In the genomic region with DNA sequence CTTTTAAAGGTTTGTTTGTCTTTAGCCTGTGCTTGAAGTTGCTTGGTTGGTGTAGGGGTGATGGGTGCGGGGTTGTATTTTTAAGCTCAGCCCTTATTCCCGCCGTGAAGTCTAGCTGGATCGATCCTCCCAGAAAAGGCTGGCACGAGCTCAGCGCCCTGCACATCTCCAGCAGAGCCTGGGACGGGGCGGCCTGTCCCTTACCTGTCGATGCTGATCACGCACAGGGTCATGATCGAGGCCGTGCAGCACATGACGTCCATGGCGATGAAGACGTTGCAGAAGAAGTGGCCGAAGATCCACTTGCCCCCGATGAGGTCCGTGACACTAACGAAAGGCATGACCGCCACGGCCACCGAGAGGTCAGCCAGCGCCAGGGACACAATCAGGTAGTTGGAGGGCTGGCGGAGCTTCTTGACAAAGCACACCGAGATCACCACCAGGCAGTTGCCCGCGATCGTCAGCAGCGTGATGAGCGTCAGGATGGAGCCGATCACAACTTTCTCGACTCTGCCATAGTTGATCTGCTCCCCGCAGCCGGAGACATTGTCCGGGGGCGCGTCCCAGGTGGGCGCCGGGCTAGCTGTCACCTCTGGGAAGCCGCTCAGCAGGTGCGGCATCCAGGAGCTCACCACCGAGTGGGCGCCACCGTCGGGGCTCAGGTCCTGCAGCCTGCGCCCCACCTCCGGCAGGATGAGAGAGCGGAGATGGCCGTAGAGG, we compare ENCODE assay signal across 8 mouse cellular contexts. TPM values are rescaled to one million over a fixed set of nuclear protein-coding genes. Genes with fewer than 3 reads are reported as not detected.
DNase-seq lines count a peak whose midpoint lies in the region; ATAC-seq and TF ChIP-seq lines count a peak whose summit lies in the region.

No protein-coding gene starts in this region.

- ATAC-seq in lung, embryonic 15.5 days (ENCODE audit: borderline replicate concordance, extremely low read depth, low FRiP score, low TSS enrichment): peak; percentile 46
- 0 out of 2 replicates have a peak, but pooled peaks have one; percentile 9 for ATAC-seq in forebrain, embryonic 16.5 days
- ATAC-seq in liver, embryonic 14.5 days (ENCODE audit: insufficient read depth): no peak
- ATAC-seq in stomach, postnatal 0 days (ENCODE audit: low FRiP score, low TSS enrichment): no peak; the same call in 1 of the 2 replicates
- no peak for ATAC-seq in megakaryocyte-erythroid progenitor cell, adult 5-6 weeks (replicated peaks; ENCODE audit: low FRiP score, low TSS enrichment, poor library complexity, severe bottlenecking)

- TF ChIP-seq CTCF in liver, embryonic 14.5 days (IDR thresholded peaks at IDR 0.05; ENCODE audit: low read depth): no peak
- no peak for TF ChIP-seq CTCF in stomach, postnatal 0 days (IDR thresholded peaks at IDR 0.05; ENCODE audit: low read depth)

- peak; percentile 19 for DNase-seq in embryo, embryonic 11 days
- no peak for DNase-seq in embryo, embryonic 9.5 days (ENCODE audit: extremely low spot score)
- DNase-seq in lung, postnatal 25 days (ENCODE audit: low spot score): no peak
- DNase-seq in liver, embryonic 14.5 days (ENCODE audit: low read depth in 3 of 3, low spot score in 3 of 3): no peak
- DNase-seq in stomach, postnatal 0 days (ENCODE audit: low spot score): peak; percentile 12

- no peak overlapping the region for H3K27ac ChIP-seq in lung, embryonic 15.5 days
- H3K27ac ChIP-seq in forebrain, embryonic 16.5 days (ENCODE audit: low read length): no peak overlapping the region
- no peak overlapping the region for H3K27ac ChIP-seq in liver, embryonic 14.5 days
- no peak overlapping the region for H3K27ac ChIP-seq in stomach, postnatal 0 days (replicated peaks)

- H3K9ac ChIP-seq in lung, embryonic 15.5 days: 0 out of 2 replicates have a peak overlapping the region, but pooled peaks have one; percentile 13
- H3K9ac ChIP-seq in forebrain, embryonic 16.5 days (replicated peaks; ENCODE audit: low read depth, low read length): peak overlapping the region; percentile 64
- H3K9ac ChIP-seq in liver, embryonic 14.5 days (replicated peaks): no peak overlapping the region
- H3K9ac ChIP-seq in stomach, postnatal 0 days (ENCODE audit: low read length): no peak overlapping the region

- H3K9me3 ChIP-seq in lung, embryonic 15.5 days: no peaks in the 10 kb centered on the region
- no peaks in the 10 kb centered on the region for H3K9me3 ChIP-seq in forebrain, embryonic 16.5 days (ENCODE audit: control insufficient read depth, low read length)
- no peaks in the 10 kb centered on the region for H3K9me3 ChIP-seq in liver, embryonic 14.5 days (ENCODE audit: control insufficient read depth, low read length)
- no peaks in the 10 kb centered on the region for H3K9me3 ChIP-seq in stomach, postnatal 0 days (ENCODE audit: control insufficient read depth, low read length)

- no peak for TF ChIP-seq EP300 in liver, embryonic 14.5 days (IDR thresholded peaks at IDR 0.05; ENCODE audit: low read depth)
- no peak for TF ChIP-seq EP300 in stomach, postnatal 0 days (optimal IDR thresholded peaks at IDR 0.05)

- WGBS in lung, embryonic 15.5 days: 7% methylated on average over 49 of the region's 49 CpGs
- WGBS in forebrain, embryonic 16.5 days: 10% methylated on average over 48 of the region's 49 CpGs
- WGBS in liver, embryonic 14.5 days (ENCODE audit: insufficient replicate concordance): 9% methylated on average over 47 of the region's 49 CpGs
- WGBS in stomach, postnatal 0 days: 10% methylated on average over 49 of the region's 49 CpGs

- H3K27me3 ChIP-seq in lung, embryonic 15.5 days: peaks cover 56% of the 10 kb centered on the region
- peaks cover 22% of the 10 kb centered on the region; the same call in 1 of the 2 replicates for H3K27me3 ChIP-seq in forebrain, embryonic 16.5 days (replicated peaks; ENCODE audit: control insufficient read depth, insufficient read depth, low read length)
- H3K27me3 ChIP-seq in liver, embryonic 14.5 days (ENCODE audit: control insufficient read depth, insufficient read depth, low read length): peaks cover 36% of the 10 kb centered on the region
- H3K27me3 ChIP-seq in stomach, postnatal 0 days (ENCODE audit: control insufficient read depth, insufficient read depth, low read length): peaks cover 11% of the 10 kb centered on the region

- H3K4me1 ChIP-seq in lung, embryonic 15.5 days: peaks cover 9% of the 10 kb centered on the region
- peaks cover 12% of the 10 kb centered on the region for H3K4me1 ChIP-seq in forebrain, embryonic 16.5 days (replicated peaks; ENCODE audit: control insufficient read depth, insufficient read depth, low read length)
- no peaks in the 10 kb centered on the region for H3K4me1 ChIP-seq in liver, embryonic 14.5 days (replicated peaks; ENCODE audit: control insufficient read depth in 2 of 2, insufficient read depth in 2 of 2, low read length in 1 of 2)
- H3K4me1 ChIP-seq in stomach, postnatal 0 days (replicated peaks; ENCODE audit: control insufficient read depth, insufficient read depth): no peaks in the 10 kb centered on the region; the same call in 1 of the 2 replicates

- peak overlapping the region; percentile 96 for H3K4me2 ChIP-seq in lung, embryonic 15.5 days
- peak overlapping the region; percentile 89 for H3K4me2 ChIP-seq in forebrain, embryonic 16.5 days (ENCODE audit: low read length)
- H3K4me2 ChIP-seq in liver, embryonic 14.5 days (ENCODE audit: low read depth): peak overlapping the region; percentile 54
- H3K4me2 ChIP-seq in stomach, postnatal 0 days (replicated peaks; ENCODE audit: low read depth): peak overlapping the region; percentile 77

- H3K4me3 ChIP-seq in lung, embryonic 15.5 days: peak overlapping the region; percentile 51
- peak overlapping the region; percentile 65 for H3K4me3 ChIP-seq in forebrain, embryonic 16.5 days (replicated peaks; ENCODE audit: low read length)
- peak overlapping the region in 1 of 2 experiments; percentile 39; a peak in 2 of 4 replicates for H3K4me3 ChIP-seq in liver, embryonic 14.5 days (ENCODE audit: insufficient read depth in 1 of 2, low read depth in 2 of 2, low read length in 2 of 2)
- H3K4me3 ChIP-seq in stomach, postnatal 0 days (ENCODE audit: low read depth, low read length): peak overlapping the region; percentile 49

- H3K36me3 ChIP-seq in lung, embryonic 15.5 days: no peaks in the 10 kb centered on the region
- no peaks in the 10 kb centered on the region for H3K36me3 ChIP-seq in forebrain, embryonic 16.5 days (ENCODE audit: control insufficient read depth, insufficient read depth)
- no peaks in the 10 kb centered on the region for H3K36me3 ChIP-seq in liver, embryonic 14.5 days (replicated peaks; ENCODE audit: control insufficient read depth, insufficient read depth, low read depth)
- no peaks in the 10 kb centered on the region for H3K36me3 ChIP-seq in stomach, postnatal 0 days (ENCODE audit: control insufficient read depth, insufficient read depth, low read length)

RNA-seq across cellular contexts. Expression of a gene that starts 0.6 kb away (rescaled TPM):
- 0.06 and 0.29 TPM in 2 replicates for polyA plus RNA-seq in lung, embryonic 15.5 days (2015; fragmentation: Nextera tagmentation; extraction: Ambion mirVana)
- 3.2 and 6.2 TPM in 2 replicates for polyA plus RNA-seq in forebrain, embryonic 16.5 days (2015; fragmentation: Nextera tagmentation; extraction: Ambion mirVana)
- polyA plus RNA-seq in liver, embryonic 14.5 days (2012; rRNA removed): 0.01 TPM in 1 of 2 replicates, not detected in the other
- polyA plus RNA-seq in liver, embryonic 14.5 days (2014; fragmentation: Nextera tagmentation; extraction: Ambion mirVana): not detected in 2 replicates
- 0.02 and 0.06 TPM in 2 replicates for polyA plus RNA-seq in stomach, postnatal 0 days (2015; fragmentation: Nextera tagmentation; extraction: Ambion mirVana)
- not detected in 2 replicates for total RNA-seq in megakaryocyte-erythroid progenitor cell, adult 5-6 weeks (2014; fragmentation: Nextera tagmentation)
- not detected in 2 replicates for total RNA-seq in megakaryocyte-erythroid progenitor cell, adult 5-6 weeks (2017)

RNA-seq across cellular contexts. Expression of a gene that starts 26.9 kb away (rescaled TPM):
- 85.3 and 89.3 TPM in 2 replicates for polyA plus RNA-seq in lung, embryonic 15.5 days (2015; fragmentation: Nextera tagmentation; extraction: Ambion mirVana)
- 87.5 and 95.2 TPM in 2 replicates for polyA plus RNA-seq in forebrain, embryonic 16.5 days (2015; fragmentation: Nextera tagmentation; extraction: Ambion mirVana)
- 8.9 and 16.2 TPM in 2 replicates for polyA plus RNA-seq in liver, embryonic 14.5 days (2012; rRNA removed)
- polyA plus RNA-seq in liver, embryonic 14.5 days (2014; fragmentation: Nextera tagmentation; extraction: Ambion mirVana): 46.0 and 49.7 TPM in 2 replicates
- polyA plus RNA-seq in stomach, postnatal 0 days (2015; fragmentation: Nextera tagmentation; extraction: Ambion mirVana): 34.4 and 36.6 TPM in 2 replicates
- 52.0 and 57.9 TPM in 2 replicates for total RNA-seq in megakaryocyte-erythroid progenitor cell, adult 5-6 weeks (2014; fragmentation: Nextera tagmentation)
- 69.3 and 79.7 TPM in 2 replicates for total RNA-seq in megakaryocyte-erythroid progenitor cell, adult 5-6 weeks (2017)

Comparison
In these comparisons a context has a peak if more than half of its experiments do, and no peak if none do; other contexts are left out.
1. DNase-seq: peak in embryo, embryonic 11 days (single experiment) and stomach, postnatal 0 days (single experiment); none in embryo, embryonic 9.5 days (single experiment), lung, postnatal 25 days (single experiment) and liver, embryonic 14.5 days (0 of 3).
2. ATAC-seq: peak in lung, embryonic 15.5 days (single experiment) and forebrain, embryonic 16.5 days (single experiment); none in liver, embryonic 14.5 days (single experiment), stomach, postnatal 0 days (single experiment) and megakaryocyte-erythroid progenitor cell, adult 5-6 weeks (single experiment).
3. H3K9ac ChIP-seq: peak in lung, embryonic 15.5 days (single experiment) and forebrain, embryonic 16.5 days (single experiment); none in liver, embryonic 14.5 days (single experiment) and stomach, postnatal 0 days (single experiment).
4. Peak in every context shown above with its lines, with median percentiles within 50 percentile points of each other: H3K4me2 ChIP-seq.